Mouse (Mus musculus): ENCODE measurements around the gene BC147527. TPM values are rescaled to one million over a fixed set of nuclear protein-coding genes. Genes with fewer than 3 reads are reported as not detected.

The BC147527 gene
- total and polyA plus RNA-seq, 2 experiments from 2014 or later: not detected

DNA sequence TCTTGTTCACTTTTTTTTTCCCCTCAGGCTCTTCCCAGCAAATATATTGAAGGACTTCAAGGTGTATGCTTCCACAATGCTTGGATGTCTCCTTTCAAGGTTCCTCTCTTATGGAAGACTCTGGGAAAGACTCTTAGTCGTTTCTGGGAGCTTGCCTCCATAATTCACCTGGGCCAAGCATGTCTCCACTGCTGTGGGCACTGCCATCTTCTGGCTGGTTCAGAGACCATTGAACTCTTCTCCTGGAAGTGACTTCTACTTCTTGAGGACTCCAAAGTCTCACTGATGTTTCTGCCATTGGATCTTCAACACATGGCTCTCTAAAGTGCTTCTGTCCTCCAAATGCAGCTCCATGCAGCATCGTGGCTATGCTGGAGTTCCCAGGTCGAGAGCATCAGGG is 20.0 kb downstream of the BC147527 start:
- no peak overlapping the region for H3K27ac ChIP-seq (ENCODE audit: low read depth, low read length)
- 62% methylated on average over 3 of the region's 3 CpGs for WGBS
- H3K9ac ChIP-seq (replicated peaks; ENCODE audit: low read length, poor library complexity, severe bottlenecking): no peak overlapping the region
- H3K27me3 ChIP-seq (ENCODE audit: insufficient read depth, low read length): no peaks in the 10 kb centered on the region
- no peak overlapping the region for H3K4me2 ChIP-seq (ENCODE audit: low read depth, low read length, poor library complexity, severe bottlenecking)
- TF ChIP-seq CTCF (IDR thresholded peaks at IDR 0.05): no peak
- H3K4me3 ChIP-seq (ENCODE audit: low read depth, low read length): no peak overlapping the region
- ATAC-seq (ENCODE audit: low FRiP score): no peak
- DNase-seq (ENCODE audit: low spot score): no peak
- no peaks in the 10 kb centered on the region for H3K36me3 ChIP-seq (ENCODE audit: insufficient read depth, low read length)
- H3K9me3 ChIP-seq (ENCODE audit: low read length): no peaks in the 10 kb centered on the region
- H3K4me1 ChIP-seq (ENCODE audit: insufficient read depth, low read length): no peaks in the 10 kb centered on the region

DNA sequence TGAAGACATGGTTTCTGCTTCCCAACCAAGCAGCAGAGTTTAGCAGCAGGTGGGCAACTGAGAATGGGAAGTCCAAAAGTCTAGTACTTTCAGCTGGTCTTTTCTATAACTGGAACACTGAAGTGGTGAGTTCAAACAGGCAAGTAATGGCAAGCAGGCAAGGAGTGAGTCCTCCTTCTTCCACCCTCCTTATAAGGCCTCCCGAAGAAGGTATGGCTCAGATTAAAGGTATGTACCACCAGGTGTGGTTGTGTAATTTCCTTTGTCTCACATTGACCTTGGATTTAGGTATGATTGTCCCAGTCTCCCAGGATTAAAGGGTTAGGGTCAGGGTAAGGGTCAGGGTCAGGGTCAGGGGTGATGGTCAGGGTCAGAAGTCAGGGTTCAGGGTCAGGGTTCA is 20.5 kb downstream of the BC147527 start:
- no peak for DNase-seq (ENCODE audit: low spot score)
- no peak overlapping the region for H3K9ac ChIP-seq (replicated peaks; ENCODE audit: low read length, poor library complexity, severe bottlenecking)
- H3K4me2 ChIP-seq (ENCODE audit: low read depth, low read length, poor library complexity, severe bottlenecking): no peak overlapping the region
- no peak overlapping the region for H3K4me3 ChIP-seq (ENCODE audit: low read depth, low read length)
- 94% methylated on average over 1 of the region's 1 CpGs for WGBS
- H3K36me3 ChIP-seq (ENCODE audit: insufficient read depth, low read length): no peaks in the 10 kb centered on the region
- no peaks in the 10 kb centered on the region for H3K4me1 ChIP-seq (ENCODE audit: insufficient read depth, low read length)
- no peaks in the 10 kb centered on the region for H3K27me3 ChIP-seq (ENCODE audit: insufficient read depth, low read length)
- no peaks in the 10 kb centered on the region for H3K9me3 ChIP-seq (ENCODE audit: low read length)
- H3K27ac ChIP-seq (ENCODE audit: low read depth, low read length): no peak overlapping the region
- no peak for ATAC-seq (ENCODE audit: low FRiP score)
- no peak for TF ChIP-seq CTCF (IDR thresholded peaks at IDR 0.05)

Other genes starting within 250 kb of the BC147527 start
- gene Gm21188, start 248.2 kb upstream of the BC147527 start, total RNA-seq (2014; rRNA removed): not detected in 2 replicates
- not detected in 2 replicates for gene Gm21188, start 248.2 kb upstream of the BC147527 start, polyA plus RNA-seq (2015; fragmentation: Nextera tagmentation; extraction: Ambion mirVana)
- not detected in 2 replicates for gene Gm20767, start 160.1 kb upstream of the BC147527 start, total RNA-seq (2014; rRNA removed)
- gene Gm20767, start 160.1 kb upstream of the BC147527 start, polyA plus RNA-seq (2015; fragmentation: Nextera tagmentation; extraction: Ambion mirVana): not detected in 2 replicates
- gene Gm21818, start 128.0 kb upstream of the BC147527 start, total RNA-seq (2014; rRNA removed): not detected in 2 replicates
- not detected in 2 replicates for gene Gm21818, start 128.0 kb upstream of the BC147527 start, polyA plus RNA-seq (2015; fragmentation: Nextera tagmentation; extraction: Ambion mirVana)
- gene Gm21762, start 84.4 kb upstream of the BC147527 start, total RNA-seq (2014; rRNA removed): not detected in 2 replicates
- gene Gm21762, start 84.4 kb upstream of the BC147527 start, polyA plus RNA-seq (2015; fragmentation: Nextera tagmentation; extraction: Ambion mirVana): not detected in 2 replicates
- not detected in 2 replicates for gene Gm21731, start 61.3 kb upstream of the BC147527 start, total RNA-seq (2014; rRNA removed)
- gene Gm21731, start 61.3 kb upstream of the BC147527 start, polyA plus RNA-seq (2015; fragmentation: Nextera tagmentation; extraction: Ambion mirVana): not detected in 2 replicates
- not detected in 2 replicates for gene AF067061, start 37.3 kb upstream of the BC147527 start, total RNA-seq (2014; rRNA removed)
- gene AF067061, start 37.3 kb upstream of the BC147527 start, polyA plus RNA-seq (2015; fragmentation: Nextera tagmentation; extraction: Ambion mirVana): not detected in 2 replicates
- not detected in 2 replicates for gene Tcstv3, start 16.5 kb downstream of the BC147527 start, total RNA-seq (2014; rRNA removed)
- not detected in 2 replicates for gene Tcstv3, start 16.5 kb downstream of the BC147527 start, polyA plus RNA-seq (2015; fragmentation: Nextera tagmentation; extraction: Ambion mirVana)